In genomic region chr11:78183884-78184514, GRCm38 (mm10) we compare ENCODE assay signal across 8 mouse cellular contexts. TPM values are rescaled to one million over a fixed set of nuclear protein-coding genes. Genes with fewer than 3 reads are reported as not detected.
DNase-seq lines count a peak whose midpoint lies in the region; ATAC-seq and TF ChIP-seq lines count a peak whose summit lies in the region.

No protein-coding gene starts in this region.

- no peak for TF ChIP-seq POLR2A in thymus, adult 2 months (IDR thresholded peaks at IDR 0.05; ENCODE audit: control insufficient read depth, extremely low read depth, insufficient read depth, low read length, poor library complexity)

- H3K9me3 ChIP-seq in heart, embryonic 12.5 days (replicated peaks), result no peaks in the 10 kb centered on the region
- H3K9me3 ChIP-seq in ES-E14 (ENCODE audit: control insufficient read depth, insufficient read depth, low read depth, low read length), result no peaks in the 10 kb centered on the region
- H3K9me3 ChIP-seq in heart, postnatal 0 days (replicated peaks; ENCODE audit: control insufficient read depth, low read length), result no peaks in the 10 kb centered on the region
- H3K9me3 ChIP-seq in liver, embryonic 16.5 days (replicated peaks; ENCODE audit: control insufficient read depth, low read length), result no peaks in the 10 kb centered on the region

- peak overlapping the region; percentile 95 for H3K4me3 ChIP-seq in heart, embryonic 12.5 days
- H3K4me3 ChIP-seq in ES-E14 (ENCODE audit: insufficient read depth in 1 of 2, low read depth in 1 of 2, low read length in 2 of 2, poor library complexity in 1 of 2, severe bottlenecking in 1 of 2), result peak overlapping the region; percentile 88 to 89
- H3K4me3 ChIP-seq in heart, postnatal 0 days (ENCODE audit: low read depth, low read length), result peak overlapping the region; percentile 94; the same call in 1 of the 2 replicates
- H3K4me3 ChIP-seq in liver, embryonic 16.5 days (ENCODE audit: low read depth, low read length), result peak overlapping the region; percentile 99
- no peak overlapping the region for H3K4me3 ChIP-seq in thymus, adult 2 months (ENCODE audit: control insufficient read depth, insufficient read depth, low read length)

- intact Hi-C loops in heart, postnatal 14 days (cut with DNase I), result no loop called here
- intact Hi-C loops in gastrocnemius, postnatal 14 days (cut with DNase I; ENCODE audit: low total_unique reads), result no loop called here

- peaks cover 29% of the 10 kb centered on the region for H3K4me1 ChIP-seq in heart, embryonic 12.5 days (replicated peaks)
- no peaks in the 10 kb centered on the region; a peak in 1 of 4 replicates for H3K4me1 ChIP-seq in ES-E14 (ENCODE audit: control insufficient read depth in 2 of 2, insufficient read depth in 2 of 2, low read length in 2 of 2, poor library complexity in 1 of 2)
- H3K4me1 ChIP-seq in heart, postnatal 0 days (ENCODE audit: control insufficient read depth, insufficient read depth), result peaks cover 12% of the 10 kb centered on the region
- H3K4me1 ChIP-seq in liver, embryonic 16.5 days (ENCODE audit: control insufficient read depth, low read depth, low read length), result peaks cover 38% of the 10 kb centered on the region
- H3K4me1 ChIP-seq in thymus, adult 2 months (replicated peaks; ENCODE audit: control insufficient read depth, insufficient read depth, low read length), result peaks cover 13% of the 10 kb centered on the region

- in situ Hi-C loops in ES-E14 (cut with MboI; ENCODE audit: low sequenced_read_pairs in 2 of 2, unreplicated experiment in 2 of 2), result no loop called here

- WGBS in heart, embryonic 12.5 days, result 51% methylated on average over 10 of the region's 10 CpGs
- 53% methylated on average over 10 of the region's 10 CpGs for WGBS in heart, postnatal 0 days
- WGBS in liver, embryonic 16.5 days (ENCODE audit: insufficient replicate concordance), result 35% methylated on average over 10 of the region's 10 CpGs
- WGBS in thymus, adult 2 months, result 62% methylated on average over 10 of the region's 10 CpGs

- H3K27ac ChIP-seq in heart, embryonic 12.5 days (ENCODE audit: poor library complexity, severe bottlenecking), result no peak overlapping the region
- peak overlapping the region; percentile 72 for H3K27ac ChIP-seq in ES-E14 (ENCODE audit: insufficient read depth, low read depth, low read length, poor library complexity, severe bottlenecking)
- no peak overlapping the region for H3K27ac ChIP-seq in heart, postnatal 0 days (ENCODE audit: low read depth)
- no peak overlapping the region; the same call in 1 of the 2 replicates for H3K27ac ChIP-seq in liver, embryonic 16.5 days (ENCODE audit: low read length)
- no peak overlapping the region for H3K27ac ChIP-seq in thymus, adult 2 months (ENCODE audit: control insufficient read depth, insufficient read depth, low read length)

- H3K27me3 ChIP-seq in heart, embryonic 12.5 days (replicated peaks), result no peaks in the 10 kb centered on the region
- no peaks in the 10 kb centered on the region for H3K27me3 ChIP-seq in heart, postnatal 0 days (ENCODE audit: control insufficient read depth, insufficient read depth, low read length)
- peaks cover 28% of the 10 kb centered on the region for H3K27me3 ChIP-seq in liver, embryonic 16.5 days (ENCODE audit: control insufficient read depth, insufficient read depth, low read depth, low read length)
- peaks cover 10% of the 10 kb centered on the region for H3K27me3 ChIP-seq in thymus, adult 2 months (ENCODE audit: control insufficient read depth, insufficient read depth, low read length)

- no peak for TF ChIP-seq EP300 in heart, postnatal 0 days (IDR thresholded peaks at IDR 0.05; ENCODE audit: low read depth)

- no peak for TF ChIP-seq CTCF in heart, postnatal 0 days (IDR thresholded peaks at IDR 0.05; ENCODE audit: low read depth)
- TF ChIP-seq CTCF in thymus, adult 2 months (IDR thresholded peaks at IDR 0.05; ENCODE audit: borderline replicate concordance, control insufficient read depth, extremely low read depth, insufficient read depth, low read length, poor library complexity), result no peak

- peaks cover 30% of the 10 kb centered on the region for H3K36me3 ChIP-seq in heart, embryonic 12.5 days
- H3K36me3 ChIP-seq in ES-E14 (ENCODE audit: control insufficient read depth, insufficient read depth, low read length, poor library complexity, severe bottlenecking), result peaks cover 34% of the 10 kb centered on the region
- H3K36me3 ChIP-seq in heart, postnatal 0 days (replicated peaks; ENCODE audit: control insufficient read depth, insufficient read depth, low read length), result peaks cover 29% of the 10 kb centered on the region
- H3K36me3 ChIP-seq in liver, embryonic 16.5 days (ENCODE audit: control insufficient read depth, insufficient read depth), result peaks cover 27% of the 10 kb centered on the region
- H3K36me3 ChIP-seq in thymus, adult 2 months (ENCODE audit: control insufficient read depth, insufficient read depth, low read length), result peaks cover 17% of the 10 kb centered on the region

- DNase-seq in heart, postnatal 14 days, result no peak
- DNase-seq in ES-E14 (ENCODE audit: low read depth, low spot score), result no peak
- no peak for DNase-seq in heart, postnatal 0 days (ENCODE audit: low spot score)
- no peak for DNase-seq in gastrocnemius, postnatal 14 days
- DNase-seq in thymus, adult 2 months, result no peak
- DNase-seq in frontal cortex, postnatal 25 days (ENCODE audit: low spot score in 2 of 2), result no peak

- ATAC-seq in heart, embryonic 12.5 days (ENCODE audit: insufficient number of reproducible peaks, low FRiP score), result no peak
- ATAC-seq in heart, postnatal 0 days (ENCODE audit: insufficient read depth, low read depth), result no peak
- no peak for ATAC-seq in liver, embryonic 16.5 days (ENCODE audit: low read depth)

- no peak overlapping the region for H3K9ac ChIP-seq in heart, embryonic 12.5 days
- peak overlapping the region; percentile 88 for H3K9ac ChIP-seq in ES-E14 (ENCODE audit: insufficient read depth, low read depth, low read length, poor library complexity, severe bottlenecking)
- H3K9ac ChIP-seq in heart, postnatal 0 days (replicated peaks; ENCODE audit: low read depth, low read length), result no peak overlapping the region
- H3K9ac ChIP-seq in liver, embryonic 16.5 days (ENCODE audit: low read depth, low read length), result peak overlapping the region; percentile 35; the same call in 1 of the 2 replicates

- peak overlapping the region; percentile 67 for H3K4me2 ChIP-seq in heart, embryonic 12.5 days
- peak overlapping the region; percentile 83 for H3K4me2 ChIP-seq in heart, postnatal 0 days (ENCODE audit: low read depth, low read length)
- peak overlapping the region; percentile 71 for H3K4me2 ChIP-seq in liver, embryonic 16.5 days (ENCODE audit: low read depth, low read length)

TF ChIP-seq in ES-E14, 5 proteins besides CTCF, POLR2A, EP300 and RAD21 (continues in another document):
- TF ChIP-seq MAFK (IDR thresholded peaks at IDR 0.05; ENCODE audit: insufficient read depth, low read depth, low read length), result no peak

RNA-seq across cellular contexts. Expression of gene Rpl23a, which starts 0.6 kb away (rescaled TPM):
- polyA plus RNA-seq in heart, embryonic 12.5 days (2016; fragmentation: Nextera tagmentation; extraction: Ambion mirVana), result 847 and 859 TPM in 2 replicates
- total RNA-seq in heart, postnatal 14 days (2021), result 100 to 1,000 TPM; 776 to 812 TPM
- 2,611 and 2,664 TPM in 2 replicates for total RNA-seq in ES-E14 (2012; rRNA removed)
- total RNA-seq in heart, postnatal 0 days (2014; rRNA removed; ENCODE audit: low replicate concordance), result 473 and 508 TPM in 2 replicates
- 719 and 776 TPM in 2 replicates for polyA plus RNA-seq in heart, postnatal 0 days (2015; fragmentation: Nextera tagmentation; extraction: Ambion mirVana)
- 609 and 714 TPM in 2 replicates for polyA plus RNA-seq in liver, embryonic 16.5 days (2015; fragmentation: Nextera tagmentation; extraction: Ambion mirVana)
- 1,000 to 10,000 TPM; 1,019 to 1,174 TPM for total RNA-seq in gastrocnemius, postnatal 14 days (2021)
- 193 and 312 TPM in 2 replicates for polyA plus RNA-seq in thymus, adult 2 months (2012; rRNA removed)

RNA-seq across cellular contexts. Expression of gene Rab34, which starts 4.2 kb away (rescaled TPM):
- polyA plus RNA-seq in heart, embryonic 12.5 days (2016; fragmentation: Nextera tagmentation; extraction: Ambion mirVana), result 53.3 and 54.6 TPM in 2 replicates
- 10 to 100 TPM; 14.2 to 17.8 TPM for total RNA-seq in heart, postnatal 14 days (2021)
- 33.8 and 36.1 TPM in 2 replicates for total RNA-seq in ES-E14 (2012; rRNA removed)
- total RNA-seq in heart, postnatal 0 days (2014; rRNA removed; ENCODE audit: low replicate concordance), result 55.1 and 57.5 TPM in 2 replicates
- polyA plus RNA-seq in heart, postnatal 0 days (2015; fragmentation: Nextera tagmentation; extraction: Ambion mirVana), result 37.1 and 39.7 TPM in 2 replicates
- polyA plus RNA-seq in liver, embryonic 16.5 days (2015; fragmentation: Nextera tagmentation; extraction: Ambion mirVana), result 11.8 and 16.2 TPM in 2 replicates
- total RNA-seq in gastrocnemius, postnatal 14 days (2021), result 10 to 100 TPM; 10.2 to 14.1 TPM
- 15.4 and 18.5 TPM in 2 replicates for polyA plus RNA-seq in thymus, adult 2 months (2012; rRNA removed)

RNA-seq across cellular contexts. Expression of gene Tlcd1, which starts 7.5 kb away (rescaled TPM):
- 11.7 and 14.2 TPM in 2 replicates for polyA plus RNA-seq in heart, embryonic 12.5 days (2016; fragmentation: Nextera tagmentation; extraction: Ambion mirVana)
- total RNA-seq in heart, postnatal 14 days (2021), result 1 to 10 TPM; 6.5 to 7.6 TPM
- 75.6 and 78.6 TPM in 2 replicates for total RNA-seq in ES-E14 (2012; rRNA removed)
- total RNA-seq in heart, postnatal 0 days (2014; rRNA removed; ENCODE audit: low replicate concordance), result 19.9 and 24.1 TPM in 2 replicates
- 15.1 and 16.8 TPM in 2 replicates for polyA plus RNA-seq in heart, postnatal 0 days (2015; fragmentation: Nextera tagmentation; extraction: Ambion mirVana)
- polyA plus RNA-seq in liver, embryonic 16.5 days (2015; fragmentation: Nextera tagmentation; extraction: Ambion mirVana), result 39.9 and 40.3 TPM in 2 replicates
- 1 to 10 TPM; 3.5 to 4.4 TPM for total RNA-seq in gastrocnemius, postnatal 14 days (2021)
- polyA plus RNA-seq in thymus, adult 2 months (2012; rRNA removed), result 30.0 and 33.1 TPM in 2 replicates

RNA-seq across cellular contexts. Expression of gene Nek8, which starts 7.5 kb away (rescaled TPM):
- polyA plus RNA-seq in heart, embryonic 12.5 days (2016; fragmentation: Nextera tagmentation; extraction: Ambion mirVana), result 12.1 and 16.5 TPM in 2 replicates
- total RNA-seq in heart, postnatal 14 days (2021), result 1 to 10 TPM; 4.8 to 6.2 TPM
- 15.3 and 25.4 TPM in 2 replicates for total RNA-seq in ES-E14 (2012; rRNA removed)
- total RNA-seq in heart, postnatal 0 days (2014; rRNA removed; ENCODE audit: low replicate concordance), result 24.6 and 27.2 TPM in 2 replicates
- polyA plus RNA-seq in heart, postnatal 0 days (2015; fragmentation: Nextera tagmentation; extraction: Ambion mirVana), result 8.1 and 9.1 TPM in 2 replicates
- 10.2 and 10.4 TPM in 2 replicates for polyA plus RNA-seq in liver, embryonic 16.5 days (2015; fragmentation: Nextera tagmentation; extraction: Ambion mirVana)
- 1 to 10 TPM; 1.4 to 2.1 TPM for total RNA-seq in gastrocnemius, postnatal 14 days (2021)
- 27.0 and 27.4 TPM in 2 replicates for polyA plus RNA-seq in thymus, adult 2 months (2012; rRNA removed)

RNA-seq across cellular contexts. Expression of gene Proca1, which starts 9.2 kb away (rescaled TPM):
- 3.1 and 3.2 TPM in 2 replicates for polyA plus RNA-seq in heart, embryonic 12.5 days (2016; fragmentation: Nextera tagmentation; extraction: Ambion mirVana)
- 1 to 10 TPM in 1 of 2 experiments, under 1 TPM in 1; 0.76 to 2.6 TPM for total RNA-seq in heart, postnatal 14 days (2021)
- total RNA-seq in ES-E14 (2012; rRNA removed), result 0.80 and 1.1 TPM in 2 replicates
- not detected in 2 replicates for total RNA-seq in heart, postnatal 0 days (2014; rRNA removed; ENCODE audit: low replicate concordance)
- 2.1 and 3.2 TPM in 2 replicates for polyA plus RNA-seq in heart, postnatal 0 days (2015; fragmentation: Nextera tagmentation; extraction: Ambion mirVana)
- polyA plus RNA-seq in liver, embryonic 16.5 days (2015; fragmentation: Nextera tagmentation; extraction: Ambion mirVana), result 0.36 and 0.44 TPM in 2 replicates
- under 1 TPM; 0.47 to 0.92 TPM for total RNA-seq in gastrocnemius, postnatal 14 days (2021)
- polyA plus RNA-seq in thymus, adult 2 months (2012; rRNA removed), result 0.23 and 0.66 TPM in 2 replicates

Comparison
In these comparisons a context has a peak if more than half of its experiments do, and no peak if none do; other contexts are left out.
1. H3K9ac ChIP-seq: peak in ES-E14 (single experiment) and liver, embryonic 16.5 days (single experiment); none in heart, embryonic 12.5 days (single experiment) and heart, postnatal 0 days (single experiment).
2. Peak in every context shown above with its lines, with median percentiles within 50 percentile points of each other: H3K4me2 ChIP-seq.